Comparison of ENCODE assay signal across 10 mouse cellular contexts in the genomic region with DNA sequence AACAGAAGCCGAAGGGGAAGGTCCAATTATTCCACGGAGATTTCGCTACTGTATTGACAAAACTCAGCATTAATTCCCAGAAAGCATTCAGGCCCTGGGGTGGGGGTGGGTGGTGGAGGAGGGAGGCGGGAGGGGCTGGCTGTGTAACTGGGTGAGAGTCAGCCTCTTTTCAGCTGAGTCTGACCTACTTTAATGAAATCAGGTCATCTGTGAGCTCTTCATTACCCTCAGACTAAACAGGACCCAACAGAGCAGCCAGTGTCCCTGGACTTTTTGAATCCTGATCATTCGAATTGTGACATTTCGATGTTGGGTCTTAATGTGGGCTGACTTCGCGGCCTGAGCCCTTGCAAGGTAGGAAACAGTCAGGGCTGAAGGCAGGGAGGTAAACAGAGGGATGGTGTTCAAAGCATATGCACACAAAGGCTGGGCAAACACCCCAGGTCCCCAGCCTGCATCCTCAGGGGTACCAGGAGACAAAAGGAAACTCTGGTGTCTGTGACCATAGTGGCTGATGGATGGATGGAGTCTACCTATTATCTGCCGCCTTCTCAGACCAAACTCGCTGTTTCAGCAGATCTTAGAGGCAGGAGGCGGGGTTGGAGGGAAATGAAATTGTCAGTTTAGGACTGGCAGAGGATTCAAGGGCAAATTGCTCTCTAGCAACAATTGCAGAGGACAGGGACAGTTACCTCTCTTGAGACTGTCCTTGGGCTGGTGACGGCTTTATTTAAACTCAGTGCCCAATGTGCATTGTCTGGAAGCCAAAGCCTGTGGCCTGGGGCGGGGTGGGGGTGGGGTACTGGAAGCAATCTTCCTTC.
A peak's percentile ranks its signal among the peaks of the same experiment; 100 is the strongest.
DNase-seq lines count a peak whose midpoint lies in the region; ATAC-seq lines count a peak whose summit lies in the region.
"Had no signal": no experiment of that assay in that cellular context is flagged by ENCODE, and none has a peak within 500 bp of the region (broad histone marks: within the 10 kb centered on the region; RNA-seq: fewer than 3 reads in every experiment).

No protein-coding gene starts in this region.

- 0 out of 2 replicates have a peak overlapping the region, but pooled peaks have one; percentile 36 for H3K9ac ChIP-seq in hindbrain, embryonic 13.5 days
- H3K9ac ChIP-seq in midbrain, embryonic 15.5 days, result no peak overlapping the region
- H3K9ac ChIP-seq: kidney, embryonic 15.5 days had no signal

- no peaks in the 10 kb centered on the region for H3K36me3 ChIP-seq in hindbrain, embryonic 13.5 days
- no peaks in the 10 kb centered on the region for H3K36me3 ChIP-seq in midbrain, embryonic 15.5 days (replicated peaks)
- H3K36me3 ChIP-seq: kidney, embryonic 15.5 days had no signal

- H3K27ac ChIP-seq in hindbrain, embryonic 13.5 days, result peak overlapping the region; percentile 74
- H3K27ac ChIP-seq in midbrain, embryonic 15.5 days, result peak overlapping the region; percentile 64
- H3K27ac ChIP-seq: kidney, embryonic 15.5 days had no signal

- H3K9me3 ChIP-seq in hindbrain, embryonic 13.5 days, result no peaks in the 10 kb centered on the region
- H3K9me3 ChIP-seq in midbrain, embryonic 15.5 days, result no peaks in the 10 kb centered on the region
- H3K9me3 ChIP-seq: kidney, embryonic 15.5 days had no signal

- no peaks in the 10 kb centered on the region for H3K27me3 ChIP-seq in hindbrain, embryonic 13.5 days
- no peaks in the 10 kb centered on the region; the same call in 1 of the 2 replicates for H3K27me3 ChIP-seq in midbrain, embryonic 15.5 days (replicated peaks)
- H3K27me3 ChIP-seq: kidney, embryonic 15.5 days had no signal

- WGBS in hindbrain, embryonic 13.5 days, result 25% methylated on average over 13 of the region's 13 CpGs
- WGBS in midbrain, embryonic 15.5 days, result 27% methylated on average over 13 of the region's 13 CpGs

- peak; percentile 65 for ATAC-seq in hindbrain, embryonic 13.5 days (ENCODE audit: low FRiP score)
- ATAC-seq in midbrain, embryonic 15.5 days (replicated peaks), result peak; percentile 77

- peaks cover 21% of the 10 kb centered on the region for H3K4me1 ChIP-seq in hindbrain, embryonic 13.5 days (replicated peaks)
- peaks cover 16% of the 10 kb centered on the region for H3K4me1 ChIP-seq in midbrain, embryonic 15.5 days

- DNase-seq in Muller cell, postnatal 12 days (ENCODE audit: inconsistent ontology term), result peak; percentile 52
- peak; percentile 26 for DNase-seq in embryo, embryonic 10.5 days (ENCODE audit: low spot score)
- no peak for DNase-seq in kidney, adult 11 months
- no peak for DNase-seq in heart, adult 11 months
- no peak for DNase-seq in yolk sac, embryonic 10.5 days (ENCODE audit: low spot score)
- DNase-seq: right cerebral cortex, postnatal 25 days; thymus, postnatal 14 days had no signal

- H3K4me2 ChIP-seq in hindbrain, embryonic 13.5 days, result no peak overlapping the region
- no peak overlapping the region for H3K4me2 ChIP-seq in midbrain, embryonic 15.5 days
- H3K4me2 ChIP-seq: kidney, embryonic 15.5 days had no signal

- H3K4me3 ChIP-seq in hindbrain, embryonic 13.5 days, result no peak overlapping the region
- H3K4me3 ChIP-seq in midbrain, embryonic 15.5 days, result no peak overlapping the region
- H3K4me3 ChIP-seq: kidney, embryonic 15.5 days had no signal

Comparison
In these comparisons a context has a peak if more than half of its experiments do, and no peak if none do; other contexts are left out.
1. DNase-seq: peak in Muller cell, postnatal 12 days (single experiment) and embryo, embryonic 10.5 days (single experiment); none in kidney, adult 11 months (single experiment), heart, adult 11 months (single experiment) and yolk sac, embryonic 10.5 days (single experiment).